Mouse (Mus musculus) G1E (cell line): ENCODE data around the gene Ctla4. TPM values are rescaled to one million over a fixed set of nuclear protein-coding genes. Genes with fewer than 3 reads are reported as not detected.

Source experiments
- ATAC-seq: 2 replicates; pipeline ENCODE4 v1.8.0; 2016; ENCODE audit warnings: mild to moderate bottlenecking; ENCODE audit not compliant: insufficient number of reproducible peaks, poor library complexity, low FRiP score, severe bottlenecking; ENCODE audit errors: extremely low read depth
- DNase-seq: peaks from one replicate; pipeline ENCODE4 v3.0.0; 2012; ENCODE audit warnings: low spot score
- H3K27me3 ChIP-seq: 2 replicates; pipeline ENCODE4 v1.6.1; 2012; ENCODE audit warnings: mild to moderate bottlenecking, low read length, inconsistent platforms; ENCODE audit not compliant: insufficient read depth
- H3K36me3 ChIP-seq: replicated peaks from 2 replicates; pipeline ENCODE3; 2012; ENCODE audit warnings: mild to moderate bottlenecking, inconsistent platforms
- H3K4me1 ChIP-seq: 2 replicates; pipeline ENCODE4 v1.6.1; 2012; ENCODE audit warnings: low read depth, low read length, inconsistent platforms, mixed read lengths; ENCODE audit not compliant: insufficient read depth
- H3K4me3 ChIP-seq: 2 replicates; pipeline ENCODE4 v1.5.1; 2012; ENCODE audit warnings: low read depth, mild to moderate bottlenecking, inconsistent platforms, low read length, moderate library complexity, mixed read lengths
- H3K9me3 ChIP-seq: replicated peaks from 2 replicates; pipeline ENCODE4 v1.6.1; 2012; ENCODE audit warnings: inconsistent platforms
- CTCF ChIP-seq: IDR thresholded peaks from 2 replicates; pipeline ENCODE4 v1.5.1; 2012; ENCODE audit warnings: low read depth, low read length, inconsistent platforms, mixed read lengths
- GATA1 ChIP-seq: IDR thresholded peaks from 2 replicates; pipeline ENCODE4 v1.6.1; 2012; ENCODE audit warnings: borderline replicate concordance, low read length, inconsistent platforms, mixed read lengths
- GATA2 ChIP-seq: IDR thresholded peaks from 2 replicates; pipeline ENCODE4 v1.6.1; 2012; ENCODE audit warnings: low read depth, low read length, inconsistent platforms, borderline replicate concordance
- POLR2AphosphoS5 ChIP-seq: IDR thresholded peaks from 2 replicates; pipeline ENCODE4 v1.6.1; 2012; ENCODE audit warnings: low read depth, low read length, inconsistent platforms; ENCODE audit not compliant: insufficient replicate concordance
- TAL1 ChIP-seq: conservative IDR thresholded peaks from 2 replicates; pipeline ENCODE4 v1.6.1; 2012; ENCODE audit warnings: low read depth, low read length, inconsistent platforms, mixed read lengths
- polyA plus RNA-seq: library from polyadenylated mRNA; stranded (reverse); fragments of >175 nt; gene quantifications from 2 replicates; pipeline ENCODE4 v1.2.3, GENCODE M21; 2012
- total RNA-seq, 2 experiments: library from RNA; stranded (forward) in 1 of 2; stranded (reverse) in 1 of 2; fragments of 200-1000 nt in 1 of 2; fragments of >200 nt in 1 of 2; fragmentation: Nextera tagmentation in 1 of 2; gene quantifications; 2 replicates each; pipeline ENCODE4 v1.2.3; 2014 to 2017

Gene Ctla4
- total and polyA plus RNA-seq, 3 experiments = 0.11 TPM; not detected in 2

- no peak for TF ChIP-seq TAL1
- no peak for TF ChIP-seq POLR2AphosphoS5
- no peak for TF ChIP-seq GATA1
- TF ChIP-seq GATA2 = no peak
- TF ChIP-seq CTCF = no peak
- Histone ChIP-seq H3K4me3 (no peak overlapping the region), H3K4me1 (no peaks in the 10 kb centered on the region), H3K36me3 (no peaks in the 10 kb centered on the region), H3K27me3 (peaks cover 18% of the 10 kb centered on the region), H3K9me3 (no peaks in the 10 kb centered on the region)
- DNase-seq = no peak
- no peak for ATAC-seq
Observed at GRCm38 (mm10) chr1:60909746-60910145, 22.9 kb downstream of the Ctla4 start.

GRCm38 (mm10) chr1:60910796-60911195, 24.0 kb downstream of the Ctla4 start:
- Histone ChIP-seq H3K9me3 (no peaks in the 10 kb centered on the region), H3K27me3 (peaks cover 18% of the 10 kb centered on the region), H3K4me3 (no peak overlapping the region), H3K4me1 (no peaks in the 10 kb centered on the region), H3K36me3 (no peaks in the 10 kb centered on the region)
- TF ChIP-seq CTCF (no peak), GATA2 (no peak)
- DNase-seq (no peak), ATAC-seq (no peak)

GRCm38 (mm10) chr1:60911631-60912030, 24.8 kb downstream of the Ctla4 start:
- TF ChIP-seq GATA1 (no peak), CTCF (no peak)
- DNase-seq (no peak), ATAC-seq (no peak)
- H3K4me3 ChIP-seq = no peak overlapping the region
- no peaks in the 10 kb centered on the region for H3K4me1 ChIP-seq
- H3K36me3 ChIP-seq = no peaks in the 10 kb centered on the region
- H3K27me3 ChIP-seq = peaks cover 18% of the 10 kb centered on the region
- no peaks in the 10 kb centered on the region for H3K9me3 ChIP-seq

GRCm38 (mm10) chr1:60913305-60913704, 26.5 kb downstream of the Ctla4 start:
- Histone ChIP-seq H3K27me3 (peaks cover 13% of the 10 kb centered on the region; the same call in 1 of the 2 replicates), H3K36me3 (no peaks in the 10 kb centered on the region), H3K4me3 (no peak overlapping the region), H3K4me1 (no peaks in the 10 kb centered on the region), H3K9me3 (no peaks in the 10 kb centered on the region)
- TF ChIP-seq CTCF (no peak), GATA2 (no peak), POLR2AphosphoS5 (no peak), TAL1 (no peak), GATA1 (no peak)
- DNase-seq = no peak
- no peak for ATAC-seq

- H3K4me3 ChIP-seq = no peak overlapping the region
- DNase-seq = peak; percentile 6
Observed at GRCm38 (mm10) chr1:60916281-60916781, 29.5 kb downstream of the Ctla4 start.

GRCm38 (mm10) chr1:60920493-60921355, 33.9 kb downstream of the Ctla4 start:
- Histone ChIP-seq H3K36me3 (no peaks in the 10 kb centered on the region), H3K9me3 (no peaks in the 10 kb centered on the region), H3K27me3 (0 out of 2 replicates have a peak, but pooled peaks cover 2% of the 10 kb centered on the region), H3K4me1 (no peaks in the 10 kb centered on the region), H3K4me3 (no peak overlapping the region)
- no peak for ATAC-seq
- TF ChIP-seq CTCF (no peak), GATA1 (no peak), POLR2AphosphoS5 (no peak), GATA2 (no peak)
- no peak for DNase-seq

More at GRCm38 (mm10) chr1:60916281-60916781, 29.5 kb downstream of the Ctla4 start:
- Histone ChIP-seq H3K27me3 (peaks cover 9% of the 10 kb centered on the region; the same call in 1 of the 2 replicates), H3K9me3 (no peaks in the 10 kb centered on the region), H3K4me1 (no peaks in the 10 kb centered on the region), H3K36me3 (no peaks in the 10 kb centered on the region)
- TF ChIP-seq POLR2AphosphoS5 (no peak), TAL1 (no peak), GATA1 (no peak), CTCF (no peak), GATA2 (no peak)
- ATAC-seq = no peak
